Mouse (Mus musculus): ENCODE data around the gene Acp6. TPM values are rescaled to one million over a fixed set of nuclear protein-coding genes. Genes with fewer than 3 reads are reported as not detected.
A peak's percentile ranks its signal among the peaks of the same experiment; 100 is the strongest.
"Not testable (repeated sequence)": the region's sequence is repeated elsewhere in the genome, so short reads cannot be mapped to it uniquely, and the experiment has no call there.

The Acp6 gene
- polyA plus RNA-seq (2017; shearing (Covaris generic)): 10 to 100 TPM; 29.4 to 32.1 TPM

DNA sequence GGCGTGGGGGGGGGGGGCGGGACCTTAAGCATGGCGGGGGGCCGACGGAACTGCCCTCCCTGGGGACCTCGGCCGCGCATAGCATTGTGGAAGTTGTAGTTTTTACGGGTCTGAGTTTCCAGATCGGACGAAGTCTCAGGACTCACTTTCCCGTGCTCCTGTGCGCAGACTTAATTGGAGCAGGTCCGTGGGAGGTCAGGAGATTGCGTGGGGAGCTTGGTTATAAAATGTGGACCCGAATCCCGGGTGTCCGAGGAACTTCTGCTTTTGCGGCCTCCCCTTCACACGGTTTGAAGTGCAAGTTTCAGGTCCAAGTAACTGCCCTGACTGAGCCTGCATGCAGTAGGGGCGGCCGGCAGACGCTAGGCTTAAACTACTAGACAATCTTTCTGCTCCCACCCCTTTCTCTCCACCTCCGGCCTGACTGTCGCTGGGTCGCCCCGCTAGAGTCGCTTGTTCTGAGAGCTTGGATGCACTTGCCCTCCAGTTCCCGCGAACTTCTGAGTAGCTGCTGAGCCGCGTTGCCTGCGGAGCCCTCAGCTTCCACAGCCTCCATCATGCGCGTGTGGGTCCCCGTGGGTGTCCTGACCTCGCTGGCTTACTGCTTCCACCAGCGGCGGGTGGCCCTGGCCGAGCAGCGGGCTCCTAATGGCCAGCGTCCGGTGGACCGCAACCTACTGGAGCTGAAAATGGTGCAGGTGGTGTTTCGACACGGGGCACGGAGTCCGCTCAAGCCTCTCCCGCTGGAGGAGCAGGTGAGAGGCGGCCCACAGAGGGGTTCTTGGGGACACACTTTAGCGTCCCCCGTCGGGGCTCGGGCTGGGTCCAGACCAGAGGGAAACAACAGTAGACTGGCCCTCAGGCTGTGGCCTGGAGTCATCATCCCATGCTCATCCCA, at the start of gene Acp6:
TSS of gene Acp6 (plus strand) at position 167 of the 898 bp plus-strand sequence.
- ATAC-seq: peak; percentile 90

DNA sequence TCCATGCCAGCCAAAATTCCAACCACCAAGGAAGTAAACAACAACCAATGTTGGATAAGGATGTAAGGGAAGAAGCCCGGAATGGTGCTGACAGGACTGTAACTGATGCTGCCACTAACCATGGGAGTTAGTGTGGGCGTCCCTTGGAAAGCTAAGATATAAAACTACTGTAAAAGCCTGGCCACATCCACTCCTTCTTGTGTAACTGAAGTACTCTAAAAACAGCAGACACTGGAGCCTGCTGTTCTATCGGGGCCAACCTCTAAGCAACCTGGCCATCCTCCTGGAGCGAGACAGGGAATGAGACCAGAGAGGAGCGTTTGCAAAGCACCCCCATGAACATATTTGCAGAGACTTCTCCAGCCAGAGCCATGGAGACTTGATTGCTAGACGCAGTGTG, 41.1 kb upstream of the Acp6 start:
- ATAC-seq: no peak

DNA sequence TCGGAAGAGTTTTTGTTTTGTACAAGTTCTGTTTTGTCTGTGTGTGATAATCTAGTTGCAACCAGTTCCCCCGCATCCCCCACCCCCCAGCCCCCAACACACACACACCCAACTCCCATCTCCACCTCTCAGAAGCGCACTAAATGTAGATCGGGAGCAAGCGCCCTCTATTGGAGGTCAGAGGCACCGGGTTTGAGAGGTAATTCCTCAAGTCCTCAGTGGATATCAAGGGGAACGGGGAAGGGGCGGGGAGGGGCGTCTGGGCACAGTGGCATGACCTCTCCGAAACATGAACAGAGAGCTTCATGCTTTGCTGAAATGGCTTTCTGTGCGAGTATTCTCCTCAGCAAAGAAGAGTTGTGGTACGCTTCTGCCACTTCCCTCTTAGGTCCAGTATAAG, 40.3 kb upstream of the Acp6 start:
- ATAC-seq: no peak

DNA sequence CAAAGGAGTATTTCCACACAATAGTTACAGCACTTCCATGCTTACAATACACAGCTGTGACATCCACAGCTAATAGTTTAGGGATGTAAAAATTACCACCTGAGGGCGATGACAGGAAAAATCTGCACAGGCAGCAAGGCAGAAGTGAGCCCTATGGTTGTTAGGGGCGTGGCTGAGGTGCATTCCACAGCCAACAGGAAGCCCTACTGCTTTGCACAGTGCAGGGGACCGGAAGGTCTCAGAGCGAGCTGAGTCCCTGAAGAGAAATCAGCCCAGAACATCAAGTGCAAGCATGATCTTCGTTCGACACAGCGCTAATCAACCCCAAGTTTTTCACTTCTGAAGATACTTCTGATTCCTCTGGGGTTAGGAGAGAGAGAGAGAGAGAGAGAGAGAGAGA, 34.4 kb upstream of the Acp6 start:
- peak; percentile 99 for ATAC-seq

DNA sequence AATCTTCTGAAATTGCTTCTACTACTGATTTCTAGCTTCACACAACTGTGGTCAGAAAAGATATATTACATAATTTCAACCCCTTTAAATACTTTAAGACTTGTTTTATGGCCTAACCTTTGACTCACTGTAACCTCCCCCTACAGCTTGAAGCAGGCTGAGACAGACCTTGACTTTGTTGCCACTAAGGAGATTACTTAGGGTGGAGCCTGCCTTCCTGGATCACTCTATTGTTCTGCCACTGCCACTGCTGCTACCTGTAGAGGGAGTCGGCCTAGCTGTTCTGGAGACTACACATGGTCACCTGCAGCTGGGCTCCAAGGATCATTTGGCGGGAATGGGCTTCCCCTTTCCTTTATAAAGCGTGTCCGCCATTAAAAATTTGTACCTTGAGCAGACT, 29.2 kb upstream of the Acp6 start:
- no peak for ATAC-seq

DNA sequence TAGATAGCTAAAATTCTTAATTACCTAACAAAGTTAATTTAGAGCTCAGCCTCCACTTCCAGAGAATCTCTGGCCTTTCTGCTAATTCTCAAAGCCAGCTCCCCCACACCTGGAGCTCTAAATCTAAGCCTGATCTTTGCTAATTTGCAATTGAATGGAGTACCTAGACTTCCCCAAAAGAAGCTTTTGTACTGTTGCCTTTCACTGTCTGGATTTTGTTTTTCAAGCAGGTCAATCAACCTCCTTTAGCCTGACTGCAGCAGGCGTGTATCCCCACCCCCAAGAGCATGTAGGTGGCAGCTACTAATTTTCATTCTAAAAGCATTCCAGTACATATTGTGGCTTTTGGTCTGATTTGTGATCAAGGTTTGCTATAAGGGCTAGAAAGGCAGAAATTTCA, 20.9 kb upstream of the Acp6 start:
- not testable (repeated sequence) for ATAC-seq

DNA sequence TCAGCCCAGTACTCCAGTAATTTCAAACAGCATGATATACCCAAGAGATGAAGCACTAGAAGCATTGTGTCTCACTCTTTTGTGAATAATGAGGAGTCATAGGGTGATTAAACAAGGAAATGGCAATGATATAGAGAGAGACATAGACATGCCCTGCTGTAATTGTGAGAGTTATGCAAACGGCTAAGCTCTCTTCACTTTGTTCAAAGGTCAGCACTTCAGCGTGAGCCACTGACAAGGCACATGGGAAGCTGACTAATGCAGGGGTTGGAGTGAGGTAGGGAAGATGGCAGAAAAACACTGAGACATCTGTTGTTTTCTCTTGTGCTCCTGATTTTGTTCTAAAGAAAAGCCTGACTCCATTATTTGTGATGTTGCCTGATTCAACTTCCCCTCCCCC, 7.5 kb upstream of the Acp6 start:
- no peak for ATAC-seq

DNA sequence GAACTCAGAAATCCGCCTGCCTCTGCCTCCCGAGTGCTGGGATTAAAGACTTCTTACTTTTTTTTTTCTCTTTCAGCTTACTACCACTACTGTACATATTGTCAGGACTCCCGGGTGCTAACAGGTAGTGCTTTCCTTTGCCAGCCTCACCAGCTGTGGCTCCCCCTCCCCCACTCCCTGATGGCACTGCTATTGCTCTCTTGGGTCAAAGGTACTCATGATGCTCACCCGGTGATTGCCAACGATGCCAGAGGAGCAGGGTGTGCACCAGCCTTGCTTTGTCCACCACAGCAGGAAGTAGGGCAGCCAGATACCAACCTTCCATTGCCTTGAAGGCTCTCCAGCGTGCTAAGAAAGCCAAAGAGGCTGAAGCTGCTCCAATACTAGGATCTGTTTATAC, 2.1 kb upstream of the Acp6 start:
- ATAC-seq: no peak

DNA sequence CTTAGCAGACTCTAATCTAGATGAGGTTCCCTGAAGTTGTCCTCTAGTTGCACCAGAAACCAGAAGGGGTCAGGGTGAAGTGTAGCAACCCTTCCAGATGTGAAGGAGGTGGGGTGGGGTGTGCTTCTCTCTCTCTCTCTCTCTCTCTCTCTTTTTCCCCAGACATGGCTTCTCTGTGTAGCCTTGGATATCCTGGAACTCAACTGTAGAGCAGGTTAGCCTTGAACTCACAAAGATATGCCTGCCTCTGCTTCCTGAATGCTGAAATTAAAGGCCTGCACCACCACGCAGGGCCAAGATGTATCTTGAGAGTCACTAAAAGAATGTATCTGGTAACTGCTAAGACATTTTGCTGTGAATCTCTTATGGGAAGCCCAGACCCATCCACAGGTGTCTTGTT, 1.3 kb upstream of the Acp6 start:
- ATAC-seq: no peak

DNA sequence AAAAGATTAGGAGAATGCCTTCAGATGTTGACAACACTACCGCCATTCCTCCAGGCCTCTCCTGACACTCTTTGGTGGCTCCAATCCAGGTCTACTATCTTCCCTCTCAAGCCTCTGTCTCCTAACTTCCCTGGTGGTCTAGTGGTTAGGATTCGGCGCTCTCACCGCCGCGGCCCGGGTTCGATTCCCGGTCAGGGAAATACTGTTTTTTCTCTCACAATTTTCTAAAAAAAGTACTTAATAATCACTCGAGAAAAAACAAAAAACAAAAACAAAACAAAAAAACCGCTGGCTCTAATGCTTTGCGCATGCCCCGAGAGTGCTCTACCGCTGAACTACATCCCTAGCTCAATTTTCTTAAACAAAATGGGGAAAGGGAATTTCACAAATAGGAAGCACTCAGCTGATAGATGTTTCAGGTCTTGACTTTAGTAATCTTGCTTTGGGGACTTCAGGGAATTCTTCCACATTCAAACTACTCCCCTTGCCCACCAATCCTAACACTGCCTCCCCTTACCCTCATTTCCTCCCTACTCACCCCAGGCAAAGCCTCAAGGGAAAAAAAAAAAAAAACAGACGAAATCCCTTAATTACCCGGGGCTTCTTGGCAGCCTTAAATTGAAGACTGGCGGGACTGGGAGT, 498 bp upstream of the Acp6 start:
- ATAC-seq: no peak

DNA sequence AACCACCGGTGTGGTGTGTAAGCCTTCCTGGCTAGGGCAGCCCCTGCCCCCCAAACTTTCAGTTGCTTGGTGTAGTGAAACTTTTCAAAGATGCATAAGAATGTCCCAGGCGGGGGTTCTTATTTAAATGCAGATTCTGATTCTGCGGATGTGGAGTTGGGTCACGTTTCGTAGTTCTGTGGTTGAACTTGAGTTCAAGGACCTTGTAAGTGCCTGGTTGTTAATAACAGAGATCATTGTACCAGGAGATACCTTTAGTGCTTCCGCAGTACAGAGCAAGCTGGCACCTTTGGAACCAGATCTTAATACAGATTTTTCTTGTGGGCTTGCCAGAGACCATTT, 903 bp downstream of the Acp6 start:
- peak; percentile 13 for ATAC-seq

DNA sequence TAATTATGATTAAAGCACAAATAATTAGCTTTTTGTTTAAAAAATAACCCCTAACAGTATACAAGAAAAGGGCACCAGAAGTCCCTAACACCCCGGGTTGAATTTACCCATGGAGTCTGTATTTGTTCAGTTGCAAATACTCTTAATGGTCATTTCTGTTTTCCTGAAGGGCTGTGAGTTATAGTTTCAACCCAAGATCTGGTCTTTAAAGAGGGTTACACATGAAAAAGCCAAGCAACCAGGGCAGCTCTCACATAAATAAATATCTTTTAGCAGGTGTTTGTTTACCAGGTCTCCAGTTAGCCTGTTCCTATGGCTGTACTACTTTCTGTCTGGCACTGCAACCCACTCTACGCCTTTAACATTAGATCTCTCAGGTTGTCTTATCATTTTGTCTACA, 1.4 kb downstream of the Acp6 start:
- ATAC-seq: no peak

DNA sequence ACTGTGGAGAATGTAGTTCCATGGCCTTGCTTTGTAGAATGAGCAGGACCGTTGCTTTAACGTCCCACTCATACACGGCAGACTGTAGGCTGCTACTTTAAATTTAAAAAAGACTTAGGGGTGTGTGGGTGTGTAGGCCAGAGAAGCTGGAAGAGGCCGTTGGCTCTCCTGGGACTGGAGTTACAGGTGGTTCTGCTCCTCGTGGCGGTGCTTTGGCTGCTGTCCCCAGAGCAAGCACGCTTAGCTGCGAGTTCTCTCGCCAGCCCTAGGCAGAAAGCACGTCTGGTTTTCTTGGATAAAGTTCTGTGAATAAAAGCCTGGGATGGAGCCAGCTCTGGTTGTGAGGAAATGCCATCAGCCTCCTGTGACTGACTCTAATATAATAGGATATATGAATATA, 2.3 kb downstream of the Acp6 start:
- no peak for ATAC-seq

DNA sequence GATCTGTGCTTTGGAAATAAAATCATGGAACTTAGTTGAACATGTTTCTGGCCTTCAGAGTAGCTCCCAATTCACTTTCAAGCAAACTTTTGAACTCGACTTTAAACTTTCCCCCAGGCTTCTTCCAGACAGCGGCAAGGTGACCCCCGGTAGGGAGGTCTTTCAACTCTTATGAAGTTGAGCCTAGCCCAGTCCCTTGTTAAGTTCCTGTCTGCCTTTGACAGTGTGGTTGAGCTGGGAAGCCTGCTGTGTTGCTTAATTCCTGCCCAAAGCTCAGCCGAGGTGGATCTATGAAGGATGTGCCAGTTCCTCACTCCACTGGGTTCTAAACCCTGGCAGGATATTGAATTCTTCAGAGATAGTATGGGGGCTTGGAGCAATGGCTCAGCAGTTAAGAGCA, 3.2 kb downstream of the Acp6 start:
- ATAC-seq: no peak

DNA sequence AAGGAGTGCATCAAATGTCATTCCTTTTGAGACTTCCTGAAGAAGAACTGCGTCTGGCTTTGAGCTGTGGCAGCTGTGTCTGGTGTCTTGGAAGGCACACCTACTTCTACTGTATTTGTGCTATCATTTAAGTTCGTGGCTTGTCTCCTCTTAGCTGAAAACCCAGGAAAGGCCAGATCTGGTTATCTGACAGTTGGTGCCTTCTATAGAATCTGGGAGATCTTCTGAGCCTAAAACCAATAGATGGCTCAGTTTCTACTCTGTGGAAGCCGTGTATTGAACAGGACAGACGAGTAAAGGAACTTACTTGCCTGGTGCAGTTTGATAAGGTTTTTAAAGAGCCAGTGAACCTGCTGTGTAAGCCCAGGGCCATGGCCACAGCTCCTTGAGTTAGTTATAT, 5.9 kb downstream of the Acp6 start:
- no peak for ATAC-seq

DNA sequence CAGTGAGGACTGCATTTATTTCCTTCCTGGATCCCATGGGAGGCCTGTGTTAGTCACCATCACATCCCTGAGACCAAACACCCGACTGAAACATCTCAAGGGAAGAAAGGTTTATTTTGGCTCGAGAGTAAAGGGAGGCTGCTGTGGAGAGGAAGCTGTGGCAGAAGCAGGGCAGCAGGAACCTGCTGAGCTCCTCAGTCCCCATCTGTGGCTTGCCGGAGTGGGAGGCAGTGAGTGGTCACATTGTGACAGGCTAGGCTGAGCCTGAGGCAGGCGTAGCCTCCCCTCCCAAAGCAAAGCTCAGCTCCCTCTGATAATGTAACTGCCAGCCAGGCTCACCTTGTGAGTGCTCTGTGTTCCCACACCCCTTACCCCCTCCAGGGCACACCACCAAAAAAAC, 8.5 kb downstream of the Acp6 start:
- ATAC-seq: no peak

DNA sequence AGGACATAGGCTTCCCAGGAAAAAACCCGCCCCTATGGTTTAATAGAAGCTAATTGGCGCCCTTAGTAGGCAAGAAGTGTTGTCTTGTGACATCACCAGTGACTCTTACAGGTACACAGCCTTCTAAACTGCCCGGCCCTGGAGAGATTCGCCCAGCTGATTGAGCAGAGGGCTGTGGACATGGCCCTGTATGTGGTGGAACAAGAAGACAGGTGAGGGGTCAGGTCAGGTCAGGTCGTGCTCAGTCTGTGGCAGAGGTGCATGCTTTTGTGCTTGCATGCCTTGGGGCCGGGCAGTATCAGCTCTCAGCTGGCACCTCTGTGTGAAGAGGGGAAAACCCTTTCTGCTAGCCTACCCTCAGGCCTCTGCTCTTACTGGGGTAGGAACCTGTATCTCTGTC, 13.0 kb downstream of the Acp6 start:
- no peak for ATAC-seq

DNA sequence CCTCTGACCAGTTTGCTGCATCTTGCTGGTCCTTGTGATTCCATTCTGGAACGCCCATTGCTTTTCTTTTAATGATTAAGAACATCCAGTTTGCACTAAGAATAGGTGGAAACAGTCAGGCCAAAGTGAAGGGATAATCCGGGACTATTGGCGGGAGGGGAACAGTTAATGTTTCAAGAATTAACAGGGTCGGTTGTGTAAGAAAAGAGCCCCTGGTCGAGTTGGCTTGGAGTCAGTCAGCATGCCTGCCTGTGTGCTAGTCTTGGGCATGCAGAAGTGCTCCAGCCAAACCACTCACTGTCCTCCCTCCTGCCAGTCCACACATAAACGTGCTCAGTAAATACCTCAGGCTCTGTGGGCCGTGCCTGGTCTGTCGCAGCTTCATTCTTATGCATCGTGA, 13.7 kb downstream of the Acp6 start:
- no peak for ATAC-seq

DNA sequence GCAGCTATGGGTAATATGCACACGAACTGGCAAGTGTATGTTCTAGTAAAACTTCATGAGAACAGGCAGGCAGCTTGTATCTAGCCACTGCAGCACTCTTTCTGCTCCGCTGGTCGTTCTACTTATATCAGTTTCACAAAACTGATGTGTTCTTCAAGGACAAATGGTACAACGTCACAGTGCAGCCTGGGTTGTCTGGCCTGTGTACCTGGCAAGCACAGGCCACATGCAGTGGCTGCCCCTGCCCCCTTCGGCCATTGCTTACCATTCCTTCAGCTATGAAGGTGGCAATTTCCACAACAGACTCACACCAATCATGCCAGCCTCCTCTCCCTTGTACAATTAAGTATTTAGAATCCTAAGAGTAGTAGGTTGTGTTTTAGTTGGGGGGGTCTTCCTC, 14.1 kb downstream of the Acp6 start:
- no peak for ATAC-seq

DNA sequence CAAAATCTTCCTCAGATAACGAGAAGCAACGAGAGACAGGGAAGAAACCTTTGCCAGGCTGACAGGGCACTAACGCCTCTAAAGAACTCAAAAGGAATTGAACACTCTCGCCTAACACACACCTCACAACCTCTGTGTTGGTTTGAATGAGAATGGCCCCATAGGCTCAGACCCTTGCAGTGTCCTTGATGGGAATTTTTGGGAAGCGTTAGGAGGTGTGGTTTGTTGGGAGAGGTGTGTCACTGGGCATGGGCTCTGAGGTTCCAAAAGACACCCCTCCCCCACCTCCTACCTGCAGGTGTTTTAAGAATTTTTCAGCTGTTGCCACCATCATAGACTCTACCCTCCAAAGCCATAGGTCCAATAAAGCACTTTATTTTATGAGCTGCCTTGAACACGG, 20.3 kb downstream of the Acp6 start:
- no peak for ATAC-seq

DNA sequence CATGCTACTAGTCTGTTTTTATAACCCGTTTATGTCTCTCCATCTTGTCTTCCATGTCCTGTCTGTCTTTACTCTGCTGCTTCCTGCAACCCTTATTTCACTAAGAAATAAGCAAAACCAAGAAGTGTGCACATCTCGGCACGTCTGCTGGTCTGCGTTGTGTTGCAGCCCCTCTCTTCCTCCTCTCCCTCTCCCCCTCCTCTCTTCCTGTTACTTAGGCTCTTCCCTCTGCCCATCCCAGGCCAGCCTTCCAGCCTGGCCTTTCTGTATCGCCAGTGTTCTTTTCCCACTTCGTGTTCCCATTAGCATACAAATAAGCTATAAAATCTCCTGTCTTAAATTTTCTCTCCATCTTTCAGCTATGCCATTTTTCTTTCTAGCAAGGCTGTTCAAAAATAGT, 21.9 kb downstream of the Acp6 start:
- no peak for ATAC-seq

DNA sequence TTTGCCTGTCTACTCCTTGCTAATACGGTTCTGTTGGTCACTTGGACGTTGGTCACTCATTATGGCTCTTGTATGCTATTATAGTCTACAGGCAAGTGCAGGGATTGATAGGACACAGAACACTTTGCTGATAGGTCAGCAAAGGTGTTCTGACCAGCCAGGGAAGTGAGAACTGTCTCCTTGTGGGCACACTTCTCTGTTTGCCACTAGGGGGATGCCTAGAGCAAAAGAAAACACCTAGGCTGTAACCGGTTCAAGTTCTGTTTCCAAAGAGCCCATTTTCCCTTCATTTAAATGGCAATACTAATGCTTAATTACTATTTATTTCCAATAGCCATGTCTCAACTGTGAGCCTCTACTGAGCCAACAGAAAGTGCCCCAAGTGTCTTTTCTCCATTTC, 25.2 kb downstream of the Acp6 start:
- ATAC-seq: no peak

DNA sequence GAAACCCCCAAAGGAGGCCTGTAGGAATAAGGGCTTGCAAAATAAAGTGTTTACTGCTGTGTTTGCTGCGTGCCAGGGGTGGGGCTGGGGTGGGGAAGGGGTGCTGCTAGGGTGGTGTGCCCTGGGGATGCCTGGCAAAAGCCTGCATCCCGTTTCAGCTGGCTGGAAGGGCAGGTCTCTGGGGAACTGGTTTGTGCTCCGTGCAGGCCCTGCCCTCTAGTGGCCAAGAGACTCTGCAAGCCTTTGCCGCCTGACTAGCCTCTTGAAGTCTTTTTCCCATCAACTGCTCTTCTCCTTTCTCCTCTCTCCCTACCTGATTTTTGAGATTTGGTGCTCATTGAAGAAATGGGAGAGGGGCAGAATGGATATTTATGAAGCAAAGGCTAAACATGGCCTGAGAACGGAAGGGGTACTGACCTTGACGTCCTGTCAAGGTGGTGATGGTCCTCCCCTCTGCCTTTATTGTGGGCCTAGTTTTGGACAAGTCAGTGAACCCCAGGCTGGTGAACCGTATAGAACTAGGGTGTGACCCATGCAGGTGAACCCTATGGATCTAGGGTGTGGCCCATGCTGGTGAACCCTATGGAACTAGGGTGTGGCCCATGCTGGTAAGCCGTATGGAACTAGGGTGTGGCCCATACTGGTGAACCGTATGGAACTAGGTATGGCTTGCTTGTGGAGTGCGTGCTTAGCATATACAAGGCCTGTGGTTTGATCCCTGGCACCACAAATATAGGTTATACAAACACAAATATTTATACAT, 26.7 kb downstream of the Acp6 start:
- peak; percentile 52 for ATAC-seq

DNA sequence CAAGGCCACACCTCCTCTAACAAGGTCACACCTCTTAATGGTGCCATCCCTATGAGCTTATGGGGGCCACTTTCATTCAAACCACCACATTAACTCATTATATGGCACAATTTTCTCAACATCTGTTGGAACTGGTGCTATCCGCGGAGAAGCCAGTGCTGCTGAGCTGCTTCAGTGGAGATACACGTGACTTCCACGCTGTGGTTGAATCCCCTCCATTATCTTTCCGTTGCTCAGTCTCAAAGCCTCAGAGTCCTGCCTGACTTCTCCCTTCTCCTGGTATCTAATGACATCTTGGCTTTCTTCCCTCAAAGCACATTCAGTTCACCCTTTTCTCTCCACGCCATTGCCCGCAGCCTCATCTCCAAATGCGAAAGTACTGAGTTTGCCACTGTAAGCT, 38.0 kb downstream of the Acp6 start:
- ATAC-seq: no peak
